Mouse (Mus musculus): ENCODE measurements around the gene Eda.

DNA sequence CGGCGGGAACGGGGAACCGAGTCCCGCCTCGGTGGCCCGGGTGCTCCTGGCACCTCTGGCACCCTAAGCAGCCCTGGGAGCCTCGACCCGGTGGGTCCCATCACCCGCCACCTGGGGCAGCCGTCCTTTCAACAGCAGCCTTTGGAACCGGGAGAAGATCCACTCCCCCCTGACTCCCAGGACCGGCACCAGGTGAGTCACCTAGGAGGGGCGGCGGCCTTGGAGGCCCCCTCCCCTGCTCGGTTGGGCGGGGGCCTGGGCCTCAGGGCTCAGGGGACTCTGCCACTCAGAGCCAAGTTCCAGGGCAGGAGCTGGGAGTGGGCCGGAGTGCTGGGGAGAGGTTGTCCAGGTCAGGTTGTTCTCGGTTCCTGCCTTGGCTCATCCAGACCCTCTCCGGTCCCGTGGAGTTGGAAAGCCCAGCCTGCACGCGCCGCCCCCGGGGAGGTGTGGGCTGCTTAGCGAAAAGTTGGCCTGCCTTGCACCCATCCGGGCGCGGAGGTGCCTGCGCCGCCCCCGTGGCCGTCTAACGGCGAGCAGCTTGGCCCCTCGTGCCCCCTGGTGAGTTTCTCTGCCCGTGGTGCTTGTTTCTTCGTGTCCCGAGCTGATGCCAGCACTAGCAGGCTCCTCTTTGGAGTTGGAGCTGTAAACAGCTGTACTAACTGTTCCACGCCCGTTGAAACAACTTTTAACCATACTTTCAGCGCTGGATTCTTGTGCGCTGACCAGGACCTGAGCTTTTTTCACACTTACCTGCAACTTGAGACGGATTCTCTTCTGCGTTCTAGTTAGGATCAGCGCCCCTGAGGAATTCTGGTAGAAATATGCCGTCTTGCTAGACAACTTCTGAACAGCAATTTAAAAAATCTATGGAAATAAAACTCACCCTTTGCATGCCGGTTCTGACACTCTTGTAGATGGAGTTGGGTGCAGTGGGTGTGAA is 849 bp downstream of the Eda start:
- no peak for TF ChIP-seq POLR2A (IDR thresholded peaks at IDR 0.05; ENCODE audit: insufficient read depth, low read length)
- no peak for TF ChIP-seq EP300 (IDR thresholded peaks at IDR 0.05; ENCODE audit: insufficient read depth, low read depth, low read length)
